Mouse (Mus musculus) adrenal gland, postnatal 4 days (tissue): ENCODE measurements at regions not wholly inside any gene's neighbourhood (a gene's known extent, or its start where the extent isn't known, plus 50 kb on each side); places are given as distances from the start of the nearest gene placed in this dataset.

Experiments used
- DNase-seq, 2 experiments: peaks; one replicate each; pipeline ENCODE4 v3.0.0; 2021 to 2022; ENCODE audit warnings: low spot score in 2 of 2, mixed read lengths in 2 of 2

DNA sequence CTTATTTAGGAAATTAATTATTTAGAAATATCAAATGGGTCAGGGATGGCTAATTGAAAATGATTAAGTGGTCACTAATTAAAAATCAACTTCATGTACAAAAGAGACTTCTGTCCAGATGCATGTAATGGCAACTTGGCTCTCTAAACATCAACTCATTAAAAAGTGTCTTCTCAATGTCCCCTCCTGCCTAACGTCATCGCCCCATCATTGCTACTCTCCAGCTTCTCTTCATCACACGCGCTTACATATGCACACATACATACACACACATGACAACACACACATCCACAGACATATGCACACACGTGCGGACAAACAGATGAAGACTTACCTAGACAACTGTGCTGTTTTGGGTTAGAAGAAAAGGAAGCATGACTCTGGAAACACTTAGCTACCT is 476.1 kb upstream of the Pbx1 start:
- DNase-seq: no peak

DNA sequence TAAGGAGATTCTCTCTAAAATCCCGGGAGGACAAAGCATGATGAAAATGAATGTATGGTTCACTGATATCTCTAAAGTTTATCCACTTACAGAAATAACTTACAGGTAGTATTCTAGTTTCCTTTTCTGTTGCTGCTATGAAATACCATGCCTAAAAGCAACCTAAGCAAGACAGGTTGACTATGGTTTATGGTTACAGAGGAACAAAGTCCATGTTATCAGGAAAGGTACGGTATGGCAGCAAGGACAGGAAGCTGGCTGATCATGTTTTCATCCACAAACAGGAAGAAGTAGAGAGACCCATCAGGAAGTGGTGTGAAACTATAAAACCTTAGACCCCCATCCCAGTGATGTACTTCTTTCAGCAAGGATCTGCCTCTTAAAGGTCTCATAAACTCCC is 466.4 kb upstream of the Pbx1 start:
- no peak for DNase-seq

DNA sequence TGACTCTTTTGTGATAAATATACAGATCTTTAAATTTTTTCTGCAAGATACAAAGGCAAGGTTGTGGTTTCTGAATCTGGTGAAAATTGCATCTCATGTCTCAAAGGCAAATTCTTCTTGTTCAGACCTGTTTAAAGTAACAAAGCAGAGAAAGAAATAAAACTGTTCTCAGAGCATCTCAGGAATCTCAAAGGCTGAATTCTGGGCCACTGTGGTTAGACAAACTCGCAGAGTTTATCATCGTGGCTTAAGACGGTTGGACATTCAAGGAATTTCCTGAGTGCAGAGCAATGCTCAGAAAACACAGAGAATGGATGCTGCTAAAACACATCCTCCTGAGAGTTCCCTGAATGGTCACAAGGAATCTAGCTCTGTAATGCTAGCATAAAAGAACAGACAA is 429.5 kb upstream of the Pbx1 start:
- no peak for DNase-seq

DNA sequence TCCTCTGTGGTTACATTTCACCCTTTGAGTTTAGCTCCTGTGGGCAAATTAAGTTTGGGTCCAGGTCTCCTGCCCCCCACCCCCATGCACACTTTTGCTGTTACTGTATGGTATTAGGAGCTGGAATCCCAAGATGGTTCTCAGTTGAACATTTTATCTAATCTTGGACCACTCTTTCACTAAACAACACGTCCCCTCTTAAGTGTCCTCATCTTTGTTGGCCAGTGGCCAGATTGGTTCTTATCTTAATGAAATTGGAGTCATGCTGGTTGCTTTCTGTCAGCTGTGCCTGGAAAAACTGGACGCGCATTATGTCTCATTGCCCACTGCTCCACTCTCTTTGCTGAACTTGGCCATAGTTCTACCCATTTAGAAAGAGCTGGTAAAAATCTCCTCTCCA is 391.1 kb upstream of the Pbx1 start:
- DNase-seq: no peak

DNA sequence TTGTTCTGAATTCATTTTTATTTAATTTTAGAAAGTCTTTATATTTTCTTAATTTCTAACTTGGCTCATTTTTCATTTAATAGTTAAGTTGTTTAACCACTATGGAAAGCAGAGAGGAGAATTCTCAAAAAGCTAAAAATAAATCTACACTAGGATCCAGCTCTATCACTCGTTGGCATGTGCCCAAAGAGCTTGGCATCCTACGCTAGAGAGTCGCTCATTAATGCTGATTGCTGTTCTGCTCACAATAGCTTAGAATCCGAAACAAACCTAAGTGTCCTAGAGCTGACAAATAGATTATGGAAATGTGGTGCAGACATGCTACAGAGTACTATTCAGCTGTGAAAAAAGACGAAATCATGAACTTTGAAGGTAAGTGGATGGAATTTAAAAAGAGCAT is 386.3 kb upstream of the Pbx1 start:
- no peak for DNase-seq

DNA sequence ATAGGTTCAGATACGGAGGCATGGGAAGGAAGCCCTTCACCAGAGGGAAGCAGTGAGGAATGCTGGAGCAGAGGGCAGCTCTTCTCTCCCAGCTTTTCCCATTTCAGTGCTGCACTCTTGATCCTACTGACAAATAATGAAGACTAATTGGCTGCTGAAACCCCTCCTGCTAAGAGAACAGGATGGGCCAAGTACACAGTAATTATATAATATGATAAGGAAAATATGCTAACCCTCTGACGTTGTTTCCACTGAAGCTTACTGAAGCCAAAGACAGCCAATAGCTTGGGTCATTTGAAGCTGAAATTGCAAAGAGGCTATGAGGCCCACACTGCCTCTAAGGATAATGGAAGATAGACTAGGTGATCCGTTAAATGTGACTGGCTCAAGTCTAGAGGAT is 375.0 kb upstream of the Pbx1 start:
- no peak for DNase-seq

DNA sequence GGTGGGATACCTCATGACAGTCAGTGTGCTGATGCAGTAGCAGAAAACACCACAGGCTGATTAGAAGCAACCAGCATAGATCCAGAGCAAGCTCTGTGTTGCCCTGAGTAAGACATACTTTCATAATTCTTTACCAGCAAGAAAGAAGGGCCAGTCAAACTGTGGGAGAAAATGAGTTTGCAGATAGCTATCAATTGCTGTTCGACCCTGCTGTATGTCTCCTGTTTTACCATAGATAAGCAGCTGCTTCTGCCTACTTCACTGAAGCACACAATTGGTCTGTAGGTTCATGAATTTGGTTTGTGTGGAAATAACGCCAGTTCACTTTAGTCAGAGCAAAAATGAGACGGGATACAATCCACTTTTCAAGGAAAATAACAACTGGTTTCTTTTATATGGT is 373.4 kb upstream of the Pbx1 start:
- DNase-seq: no peak

DNA sequence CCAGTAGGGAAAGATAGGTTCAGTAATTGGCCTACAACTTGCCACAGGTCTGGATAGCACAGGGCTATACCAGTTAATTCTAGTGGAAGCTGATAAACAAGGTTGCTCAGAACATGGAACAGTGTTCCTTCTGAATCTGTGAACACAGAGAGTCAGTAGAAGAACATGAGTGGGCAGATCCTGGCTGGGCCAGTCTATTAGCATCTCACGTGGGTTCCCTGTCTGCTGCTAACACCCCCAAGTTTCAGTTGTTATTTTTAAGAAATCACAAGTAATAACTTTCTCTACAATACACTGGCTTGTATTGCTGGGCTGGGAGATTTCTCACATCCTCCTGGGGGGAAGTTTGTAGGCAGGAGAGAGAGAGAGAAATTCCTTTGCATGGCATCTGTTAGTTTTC is 369.0 kb upstream of the Pbx1 start:
- no peak for DNase-seq

DNA sequence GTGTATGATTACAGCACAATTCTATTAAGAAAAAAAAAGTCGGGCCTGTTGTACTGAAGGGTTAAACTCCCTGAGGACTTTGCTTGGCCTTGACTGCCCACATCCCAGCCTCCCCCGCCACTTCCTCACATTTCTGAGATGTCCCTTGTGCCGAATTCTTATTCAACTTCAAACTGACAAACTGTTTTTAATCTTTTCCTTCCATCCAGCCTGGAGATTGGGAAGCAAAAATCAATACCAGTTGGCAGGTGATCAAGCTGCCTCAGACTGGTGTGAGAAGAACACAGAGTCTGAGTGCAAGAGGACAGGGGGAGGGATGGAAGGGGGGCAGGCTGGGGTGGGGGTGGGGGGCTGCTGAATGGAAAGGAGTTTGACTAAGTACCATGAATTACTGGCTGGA is 354.7 kb upstream of the Pbx1 start:
- no peak for DNase-seq

DNA sequence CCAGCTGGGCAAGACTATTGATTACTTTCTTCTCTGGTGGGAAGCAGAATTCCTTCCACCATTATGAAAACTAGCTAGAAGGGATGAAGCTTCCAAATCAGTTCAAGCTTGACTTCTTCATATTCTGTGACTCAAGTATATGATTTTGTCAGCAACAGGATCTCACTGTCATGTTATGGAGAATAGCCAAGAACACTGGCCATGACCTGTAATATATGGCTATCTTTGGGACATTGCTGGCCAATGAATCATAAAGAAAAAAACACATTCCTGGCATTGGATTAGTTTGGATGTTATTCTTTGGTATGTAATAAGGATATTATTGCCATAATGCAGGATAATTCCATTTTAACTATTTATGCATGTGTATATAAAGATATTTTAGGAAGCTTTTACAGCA is 351.8 kb upstream of the Pbx1 start:
- no peak for DNase-seq

DNA sequence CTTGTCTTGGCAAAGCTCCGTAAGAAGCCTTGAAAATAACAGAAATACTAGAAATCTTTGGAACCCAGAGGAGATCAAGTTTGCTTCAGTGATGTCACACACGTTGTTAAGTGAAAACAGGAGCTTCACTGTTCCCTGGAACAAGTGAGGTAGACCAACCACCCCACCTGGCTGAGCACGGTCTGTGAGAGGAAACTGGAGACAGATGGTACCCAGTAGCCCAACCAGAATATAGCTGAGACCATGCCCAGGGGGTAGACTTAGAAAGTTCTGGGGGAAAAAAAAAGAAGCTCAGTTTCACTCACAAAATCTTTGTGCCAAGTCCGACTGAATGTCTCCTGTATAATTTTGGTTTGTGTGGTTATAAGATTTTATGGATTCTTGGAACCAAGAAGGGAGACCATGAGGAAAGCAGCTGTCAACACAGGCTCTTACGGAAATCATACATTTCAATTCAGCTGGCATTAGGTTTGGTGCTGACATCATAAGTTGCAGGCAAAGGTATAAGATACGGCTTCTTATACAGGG is 332.4 kb upstream of the Pbx1 start:
- no peak for DNase-seq

DNA sequence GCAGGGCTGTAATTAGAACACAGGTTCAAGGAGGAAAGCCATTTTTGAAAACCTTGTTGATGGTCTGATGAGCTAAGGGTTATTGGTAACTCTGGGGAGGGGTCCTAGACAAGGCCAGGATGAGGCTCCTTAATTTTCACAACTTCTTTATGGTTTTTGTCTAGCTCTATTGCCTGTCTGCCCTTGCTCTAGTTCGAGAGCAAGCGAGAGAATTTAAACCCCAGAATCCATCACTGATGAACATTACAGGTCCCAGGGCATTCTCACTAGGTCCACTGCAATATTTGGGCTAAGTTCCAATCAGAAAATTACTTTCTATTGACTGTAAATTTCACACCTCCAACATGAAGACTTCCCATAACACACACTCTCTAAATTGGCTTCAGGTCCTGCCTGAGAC is 329.0 kb upstream of the Pbx1 start:
- DNase-seq: no peak

DNA sequence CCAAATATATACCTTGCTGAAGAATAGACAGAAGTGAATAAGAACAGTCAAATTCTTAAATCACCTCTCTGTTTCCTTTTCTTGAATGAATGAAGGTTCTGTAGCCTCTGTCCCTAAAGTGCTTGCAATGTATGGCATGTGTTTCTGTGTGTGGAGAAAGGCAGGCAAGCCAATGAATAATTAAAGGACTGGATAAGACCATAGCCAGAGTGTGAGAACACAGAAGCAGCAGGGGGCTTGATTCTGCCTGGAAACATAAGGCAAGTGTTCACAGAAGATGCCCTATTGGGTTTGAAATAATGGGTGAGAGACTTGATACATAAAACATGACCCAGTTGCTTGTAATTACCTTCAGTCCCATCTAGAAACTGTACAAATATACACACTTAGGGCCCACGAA is 328.2 kb upstream of the Pbx1 start:
- no peak for DNase-seq

DNA sequence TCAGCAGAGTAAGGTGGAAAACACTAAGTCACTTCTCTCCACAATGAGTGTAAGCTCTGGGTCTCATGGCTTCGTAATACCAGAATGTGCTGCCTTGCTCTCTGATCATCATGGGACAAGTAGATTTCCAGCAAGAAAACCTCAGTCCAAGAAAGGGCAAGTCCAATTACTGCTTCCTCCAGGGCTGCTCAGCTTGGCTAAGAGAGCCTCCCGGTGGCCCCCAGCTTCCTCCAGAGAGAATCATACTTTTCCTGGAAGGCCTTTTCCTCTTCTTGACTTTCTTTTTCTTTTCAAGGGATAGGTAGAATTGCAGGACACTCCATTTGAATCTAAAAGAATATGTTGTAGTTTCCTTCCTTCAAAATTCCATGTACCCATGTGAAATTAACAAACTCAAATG is 326.8 kb upstream of the Pbx1 start:
- DNase-seq: no peak

DNA sequence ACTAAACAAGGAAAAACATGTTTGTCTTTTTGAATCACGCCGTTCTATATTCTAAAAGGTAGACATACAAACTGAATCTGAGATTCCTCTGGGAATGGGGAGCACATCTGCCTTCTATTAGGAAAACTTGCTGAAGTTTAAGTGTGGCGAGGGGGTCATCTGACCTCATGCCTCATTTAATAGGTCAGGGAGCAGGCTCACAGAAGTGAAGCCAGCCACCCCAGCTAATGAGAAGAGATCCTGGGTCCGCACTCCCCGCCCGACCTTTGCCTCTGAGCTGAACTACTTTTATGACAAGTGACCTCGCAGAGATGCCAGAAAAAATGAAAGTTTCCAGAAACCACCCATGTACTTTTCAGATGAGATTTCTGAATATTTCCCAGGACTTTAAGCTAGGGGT is 322.1 kb upstream of the Pbx1 start:
- DNase-seq: no peak

DNA sequence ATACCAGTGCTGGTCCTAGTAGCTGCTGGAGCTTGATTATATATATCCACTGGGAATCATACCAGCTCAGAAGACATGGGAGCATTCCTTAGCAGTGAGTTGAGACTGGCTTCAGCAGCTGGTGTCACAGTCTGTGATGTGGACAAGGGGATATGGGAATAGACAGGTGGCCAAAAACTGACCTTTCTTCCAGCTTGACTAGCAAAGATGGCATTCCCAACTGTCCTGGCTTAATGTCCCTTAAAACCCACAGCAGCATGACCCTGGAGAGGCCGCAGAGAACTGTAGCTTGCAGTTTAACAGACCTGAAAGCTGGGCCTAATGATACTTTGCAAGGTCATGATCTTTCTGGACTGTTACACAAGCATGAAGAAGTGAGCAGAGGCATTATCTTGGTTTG is 311.4 kb upstream of the Pbx1 start:
- DNase-seq: no peak

DNA sequence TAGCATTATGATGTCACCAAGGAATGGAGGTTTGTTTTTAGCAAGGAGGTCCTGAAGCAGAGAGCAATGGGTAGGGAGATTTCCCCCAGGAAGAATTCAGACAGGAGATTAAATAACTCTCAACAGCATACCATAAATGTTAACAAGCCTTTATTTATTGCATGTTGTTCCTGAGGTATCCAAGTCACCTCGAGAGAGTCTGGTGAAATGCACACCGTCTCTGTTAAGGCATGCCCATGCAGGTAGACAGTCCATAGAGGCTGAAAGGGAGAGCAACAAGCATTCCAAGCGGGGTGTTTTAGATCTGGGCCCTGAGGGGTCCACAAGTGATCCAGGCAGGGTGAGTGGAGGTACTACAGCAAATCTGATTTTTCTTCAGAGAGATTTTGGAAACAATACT is 305.9 kb upstream of the Pbx1 start:
- DNase-seq: no peak

DNA sequence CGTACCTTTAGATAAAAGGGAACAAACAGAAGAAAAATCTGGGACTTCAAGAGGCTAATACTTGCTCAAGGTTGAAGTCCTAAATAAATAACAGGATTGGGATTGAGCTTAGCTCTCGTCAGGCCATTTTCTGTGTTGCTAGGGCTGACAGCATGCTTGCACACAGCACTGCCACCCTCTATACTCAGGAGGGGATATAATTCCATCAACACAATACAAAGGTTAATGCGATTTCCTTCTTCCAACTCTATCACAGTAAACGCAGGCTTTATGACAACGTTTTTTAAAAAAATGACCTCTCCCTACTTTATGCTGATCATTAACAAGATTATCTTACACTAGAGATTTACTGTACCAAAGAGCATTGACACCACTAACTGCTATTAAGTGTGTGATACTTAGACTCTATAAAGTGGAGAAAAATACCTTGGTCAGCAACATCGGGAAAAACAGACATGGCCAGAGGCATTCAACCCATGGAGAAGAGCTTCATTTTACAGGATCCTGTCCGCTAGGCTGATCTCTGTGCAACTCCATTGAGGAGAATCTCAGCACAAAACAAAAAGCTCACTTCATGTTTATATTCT is 305.3 kb upstream of the Pbx1 start:
- no peak for DNase-seq

DNA sequence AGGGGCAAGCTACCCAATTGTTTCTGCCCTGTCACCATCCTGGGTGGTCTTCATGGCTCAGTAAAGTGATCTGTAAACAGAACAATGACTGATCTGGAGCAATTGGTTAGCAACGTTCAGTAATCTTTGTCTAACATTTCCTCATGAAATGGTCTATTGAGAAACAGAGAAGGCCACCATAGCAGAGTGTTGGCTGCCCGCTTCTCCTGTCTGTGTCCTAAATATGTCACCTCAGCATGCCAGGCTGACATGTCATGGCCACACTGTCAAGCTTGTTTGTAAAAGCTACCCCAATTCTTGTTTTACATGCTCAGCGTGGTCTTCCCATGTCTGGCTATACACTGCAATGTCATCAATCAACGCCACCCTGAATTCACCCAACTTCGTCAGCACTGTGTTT is 301.0 kb upstream of the Pbx1 start:
- no peak for DNase-seq

DNA sequence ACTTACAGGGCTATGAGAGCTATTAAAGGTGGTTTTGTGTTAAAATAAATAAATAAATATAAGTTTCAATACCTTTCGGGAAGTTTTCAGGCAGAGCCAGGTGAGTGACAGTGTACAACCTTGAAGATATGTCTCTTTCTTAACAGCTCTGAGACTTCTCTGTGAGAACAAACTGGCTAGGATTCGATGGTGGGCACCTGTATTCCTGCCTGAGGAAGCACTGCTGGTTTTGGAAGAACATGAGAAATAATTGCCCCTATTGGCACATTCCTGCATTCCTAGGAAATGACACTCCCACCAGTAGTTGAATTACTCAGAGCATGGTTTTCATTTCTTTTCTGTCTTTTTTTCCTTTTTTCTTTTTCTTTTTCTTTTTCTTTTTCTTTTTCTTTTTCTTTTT is 277.8 kb upstream of the Pbx1 start:
- DNase-seq: no peak

DNA sequence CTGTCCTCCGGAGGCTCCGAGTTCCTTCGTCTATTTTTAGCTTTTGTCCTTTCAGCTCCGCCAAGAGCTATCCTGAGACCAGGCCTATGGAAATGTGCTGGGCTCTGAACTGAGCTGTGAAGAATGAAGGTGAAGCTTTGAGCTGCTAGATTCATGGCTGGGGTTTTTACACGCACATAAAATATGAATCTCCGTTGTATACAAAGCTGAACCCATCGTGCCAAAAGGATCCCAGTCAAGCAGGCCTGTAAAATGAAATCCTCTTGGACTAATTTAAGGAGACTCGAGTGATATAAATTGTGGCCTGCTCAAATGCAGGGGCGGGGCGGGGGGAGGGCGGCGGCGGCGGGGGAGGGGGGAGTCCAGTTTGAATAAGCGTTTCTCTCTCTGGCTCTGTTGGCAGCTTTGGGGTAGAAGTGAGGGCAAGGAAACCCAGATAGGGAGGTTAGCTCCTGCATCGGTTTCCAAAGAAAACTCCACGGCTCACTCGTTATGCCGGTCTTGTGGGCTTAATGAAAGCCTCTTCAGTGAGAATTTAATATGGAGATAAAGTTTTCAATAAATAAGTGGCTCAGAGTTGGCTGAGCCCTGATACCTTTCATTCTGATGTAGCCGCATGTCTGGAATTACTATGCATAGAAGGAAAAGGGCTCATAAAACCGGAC is 277.1 kb upstream of the Pbx1 start:
- DNase-seq: no peak

DNA sequence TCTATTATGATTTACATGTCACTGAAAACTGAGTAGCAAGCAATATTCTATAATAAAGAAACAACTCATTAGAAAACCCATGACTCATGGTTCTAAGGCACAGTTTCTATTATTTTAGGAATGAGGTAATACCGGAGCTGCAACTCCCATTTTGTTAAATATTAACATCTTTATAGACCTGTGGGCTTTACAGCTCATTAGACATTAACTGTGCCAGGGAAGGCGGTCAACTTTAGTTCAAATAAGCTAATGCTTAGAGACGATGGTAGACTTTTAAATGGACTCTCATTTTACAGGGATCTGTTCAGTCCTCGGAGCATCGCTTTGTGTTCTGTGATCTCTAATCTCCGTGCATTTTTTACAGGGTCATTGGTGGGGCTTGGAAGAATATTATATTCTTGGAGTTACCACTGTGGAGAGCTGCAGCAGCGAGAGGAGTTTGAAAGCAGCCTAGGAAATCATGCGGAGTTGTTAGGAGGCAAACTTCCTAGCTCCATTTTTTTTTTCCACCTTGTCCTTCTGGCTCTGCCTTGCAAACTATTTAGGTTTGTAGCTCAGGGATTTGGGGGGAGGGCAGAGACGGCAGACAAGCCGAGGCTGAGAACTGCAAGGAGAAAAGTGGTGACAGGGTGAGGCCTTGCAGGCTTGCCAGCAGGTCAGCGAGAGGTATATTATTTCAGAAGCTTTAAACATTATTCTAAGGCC is 276.2 kb upstream of the Pbx1 start:
- DNase-seq: no peak

DNA sequence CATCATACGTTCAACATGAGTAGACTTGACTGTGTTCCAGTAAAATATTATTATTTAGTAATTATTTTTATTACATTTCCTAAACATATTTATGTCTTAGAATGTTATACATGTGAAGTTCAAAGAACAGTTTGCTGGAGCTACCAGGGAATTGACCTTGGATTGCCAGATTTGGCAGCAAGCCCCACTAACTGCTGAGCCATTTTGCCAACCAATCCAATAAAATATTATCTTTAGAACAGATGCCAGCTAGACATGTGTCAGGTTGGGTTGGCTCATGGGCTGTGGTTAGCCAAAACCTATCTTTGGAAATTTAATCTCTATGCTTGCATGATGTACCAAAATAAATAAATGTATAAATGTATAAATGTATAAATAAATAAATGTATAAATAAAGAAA is 265.3 kb upstream of the Pbx1 start:
- DNase-seq: no peak
